Mouse (Mus musculus): ENCODE data around the gene Tenm2.

- TF ChIP-seq CTCF (IDR thresholded peaks at IDR 0.05; ENCODE audit: control insufficient read depth, insufficient read depth, insufficient replicate concordance, low read depth, low read length) (no peak), POLR2A (IDR thresholded peaks at IDR 0.05; ENCODE audit: control insufficient read depth, low read depth, low read length) (no peak)
Observed at GRCm38 (mm10) chr11:36613807-36614206, 622.0 kb downstream of the Tenm2 start.

All from testis, adult 2 months (tissue).